12 mouse cellular contexts compared by ENCODE assay signal in genomic region chr5:137673015-137673414, GRCm38 (mm10). TPM values are rescaled to one million over a fixed set of nuclear protein-coding genes. Genes with fewer than 3 reads are reported as not detected.
A peak's percentile ranks its signal among the peaks of the same experiment; 100 is the strongest.
DNase-seq lines count a peak whose midpoint lies in the region; ATAC-seq and TF ChIP-seq lines count a peak whose summit lies in the region.
"Had no signal": no experiment of that assay in that cellular context is flagged by ENCODE, and none has a peak within 500 bp of the region (broad histone marks: within the 10 kb centered on the region; RNA-seq: fewer than 3 reads in every experiment).

No protein-coding gene starts in this region.

- H3K4me1 ChIP-seq in heart, embryonic 13.5 days, result peaks cover 43% of the 10 kb centered on the region
- H3K4me1 ChIP-seq in bone marrow, adult 2 months (ENCODE audit: control insufficient read depth, insufficient read depth, low read length), result peaks cover 2% of the 10 kb centered on the region; the same call in 1 of the 2 replicates
- peaks cover 40% of the 10 kb centered on the region for H3K4me1 ChIP-seq in intestine, embryonic 16.5 days (ENCODE audit: control insufficient read depth, insufficient read depth, low read length)
- H3K4me1 ChIP-seq in hindbrain, embryonic 16.5 days (ENCODE audit: control insufficient read depth, insufficient read depth, low read depth, low read length), result peaks cover 6% of the 10 kb centered on the region

- no peak for TF ChIP-seq CTCF in bone marrow, adult 2 months (IDR thresholded peaks at IDR 0.05; ENCODE audit: control insufficient read depth, insufficient read depth, low read length)
- no peak for TF ChIP-seq CTCF in left cerebral cortex, adult 2 months (IDR thresholded peaks at IDR 0.05)

- H3K4me3 ChIP-seq in heart, embryonic 13.5 days, result no peak overlapping the region
- H3K4me3 ChIP-seq in bone marrow, adult 2 months (replicated peaks; ENCODE audit: control insufficient read depth, low read depth, low read length), result no peak overlapping the region
- H3K4me3 ChIP-seq in intestine, embryonic 16.5 days (ENCODE audit: low read length), result no peak overlapping the region
- no peak overlapping the region for H3K4me3 ChIP-seq in macrophage (ENCODE audit: inconsistent target)
- H3K4me3 ChIP-seq in left cerebral cortex, adult 2 months, result no peak overlapping the region
- no peak overlapping the region for H3K4me3 ChIP-seq in hindbrain, embryonic 16.5 days (ENCODE audit: low read length)
- H3K4me3 ChIP-seq: forebrain, embryonic 13.5 days; hindbrain, embryonic 13.5 days; midbrain, embryonic 12.5 days had no signal

- H3K9ac ChIP-seq in heart, embryonic 13.5 days, result 0 out of 2 replicates have a peak overlapping the region, but pooled peaks have one; percentile 7
- H3K9ac ChIP-seq in intestine, embryonic 16.5 days (ENCODE audit: low read depth, low read length), result no peak overlapping the region
- H3K9ac ChIP-seq in hindbrain, embryonic 16.5 days (ENCODE audit: low read depth, low read length), result no peak overlapping the region
- H3K9ac ChIP-seq: forebrain, embryonic 13.5 days; hindbrain, embryonic 13.5 days; midbrain, embryonic 12.5 days had no signal

- 67% methylated on average over 6 of the region's 6 CpGs for WGBS in heart, embryonic 13.5 days
- 66% methylated on average over 6 of the region's 6 CpGs for WGBS in bone marrow, adult 2 months
- WGBS in intestine, embryonic 16.5 days, result 69% methylated on average over 6 of the region's 6 CpGs
- 92% methylated on average over 6 of the region's 6 CpGs for WGBS in macrophage (ENCODE audit: missing documents)
- 93% methylated on average over 6 of the region's 6 CpGs for WGBS in hindbrain, embryonic 16.5 days

- H3K36me3 ChIP-seq in heart, embryonic 13.5 days, result peaks cover 3% of the 10 kb centered on the region
- no peaks in the 10 kb centered on the region for H3K36me3 ChIP-seq in intestine, embryonic 16.5 days (ENCODE audit: control insufficient read depth, insufficient read depth, low read length)
- H3K36me3 ChIP-seq in macrophage (ENCODE audit: inconsistent target), result no peaks in the 10 kb centered on the region
- no peaks in the 10 kb centered on the region for H3K36me3 ChIP-seq in hindbrain, embryonic 16.5 days (ENCODE audit: control insufficient read depth, insufficient read depth, low read length)
- H3K36me3 ChIP-seq: hindbrain, embryonic 13.5 days had no signal

- H3K79me2 ChIP-seq in macrophage (ENCODE audit: inconsistent target), result peaks cover 84% of the 10 kb centered on the region

- H3K27me3 ChIP-seq in heart, embryonic 13.5 days (replicated peaks), result no peaks in the 10 kb centered on the region
- H3K27me3 ChIP-seq in intestine, embryonic 16.5 days (replicated peaks; ENCODE audit: control insufficient read depth, insufficient read depth, low read length), result no peaks in the 10 kb centered on the region
- no peaks in the 10 kb centered on the region for H3K27me3 ChIP-seq in hindbrain, embryonic 16.5 days (replicated peaks; ENCODE audit: control insufficient read depth, insufficient read depth, low read length)
- H3K27me3 ChIP-seq: forebrain, embryonic 13.5 days; hindbrain, embryonic 13.5 days; midbrain, embryonic 12.5 days had no signal

- H3K27ac ChIP-seq in heart, embryonic 13.5 days (replicated peaks), result peak overlapping the region; percentile 93; the same call in 1 of the 2 replicates
- H3K27ac ChIP-seq in bone marrow, adult 2 months (ENCODE audit: control insufficient read depth, insufficient read depth, low read depth, low read length, poor library complexity), result peak overlapping the region; percentile 68
- peak overlapping the region; percentile 97 for H3K27ac ChIP-seq in intestine, embryonic 16.5 days (ENCODE audit: low read length)
- H3K27ac ChIP-seq in macrophage, result 0 out of 2 replicates have a peak overlapping the region, but pooled peaks have one; percentile 88
- no peak overlapping the region for H3K27ac ChIP-seq in left cerebral cortex, adult 2 months
- H3K27ac ChIP-seq in hindbrain, embryonic 16.5 days (ENCODE audit: low read depth, low read length), result no peak overlapping the region
- H3K27ac ChIP-seq: forebrain, embryonic 13.5 days; hindbrain, embryonic 13.5 days; midbrain, embryonic 12.5 days had no signal

- DNase-seq in heart, postnatal 36 days, result no peak
- no peak for DNase-seq in left cerebral cortex, adult 2 months (ENCODE audit: extremely low spot score in 1 of 2, low spot score in 2 of 2)
- DNase-seq: gastrocnemius, postnatal 25 days; thymus, postnatal 14 days had no signal

- H3K9me3 ChIP-seq in heart, embryonic 13.5 days, result no peaks in the 10 kb centered on the region
- no peaks in the 10 kb centered on the region for H3K9me3 ChIP-seq in intestine, embryonic 16.5 days (ENCODE audit: control insufficient read depth, low read length)
- H3K9me3 ChIP-seq in hindbrain, embryonic 16.5 days (ENCODE audit: control insufficient read depth, low read length), result no peaks in the 10 kb centered on the region
- H3K9me3 ChIP-seq: forebrain, embryonic 13.5 days; hindbrain, embryonic 13.5 days; midbrain, embryonic 12.5 days had no signal

- TF ChIP-seq POLR2A in bone marrow, adult 2 months (IDR thresholded peaks at IDR 0.05; ENCODE audit: borderline replicate concordance, control insufficient read depth, low read depth, low read length), result no peak

- no peak overlapping the region for H3K4me2 ChIP-seq in heart, embryonic 13.5 days
- H3K4me2 ChIP-seq in intestine, embryonic 16.5 days (ENCODE audit: low read depth, low read length), result no peak overlapping the region
- no peak overlapping the region for H3K4me2 ChIP-seq in hindbrain, embryonic 16.5 days (ENCODE audit: low read length)
- H3K4me2 ChIP-seq: forebrain, embryonic 13.5 days; hindbrain, embryonic 13.5 days; midbrain, embryonic 12.5 days had no signal

- ATAC-seq in heart, embryonic 13.5 days (ENCODE audit: extremely low read depth, insufficient number of reproducible peaks, low FRiP score, low TSS enrichment), result no peak
- no peak for ATAC-seq in intestine, embryonic 16.5 days
- no peak for ATAC-seq in hindbrain, embryonic 16.5 days
- ATAC-seq: forebrain, embryonic 13.5 days had no signal

- intact Hi-C loops in heart, postnatal 36 days (cut with DNase I), result no loop called here
- intact Hi-C loops in left cerebral cortex, adult 2 months (cut with DNase I), result loop anchor here (2.0 kb wide), 1 partner anchor 16 kb away; no protein-coding TSS in a partner anchor

RNA-seq across cellular contexts. Expression of gene Agfg2, which starts 11.5 kb away (rescaled TPM):
- polyA plus RNA-seq in heart, embryonic 13.5 days (2015; fragmentation: Nextera tagmentation; extraction: Ambion mirVana), result 19.7 and 20.7 TPM in 2 replicates
- 10 to 100 TPM; 11.6 to 18.3 TPM for total RNA-seq in heart, postnatal 36 days (2021)
- 33.1 and 50.5 TPM in 2 replicates for polyA plus RNA-seq in bone marrow, adult 2 months (2011; ENCODE audit: insufficient read depth, insufficient read length, low replicate concordance, missing spikeins)
- polyA plus RNA-seq in intestine, embryonic 16.5 days (2015; fragmentation: Nextera tagmentation; extraction: Ambion mirVana), result 18.6 and 19.8 TPM in 2 replicates
- total RNA-seq in macrophage (2018; cell fraction: chromatin; rRNA removed), result 10 to 100 TPM in 16 of 26 experiments, 1 to 10 TPM in 10; 2.1 to 36.8 (median 14.3) TPM
- 10 to 100 TPM in 25 of 26 experiments, 1 to 10 TPM in 1; 10.0 to 23.1 (median 18.9) TPM for total RNA-seq in macrophage (2018; cell fraction: cytosol; rRNA removed)
- 10 to 100 TPM in 17 of 26 experiments, 1 to 10 TPM in 9; 5.9 to 45.8 (median 13.1) TPM for total RNA-seq in macrophage (2018; cell fraction: nucleus; rRNA removed)
- polyA plus RNA-seq in macrophage (2018), result 12.1 to 28.4 TPM (median 17.8 TPM) in 3 replicates
- total RNA-seq in left cerebral cortex, adult 2 months (2021), result 10 to 100 TPM; 43.6 to 45.5 TPM
- polyA plus RNA-seq in hindbrain, embryonic 16.5 days (2015; fragmentation: Nextera tagmentation; extraction: Ambion mirVana), result 20.1 and 21.7 TPM in 2 replicates

RNA-seq across cellular contexts. Expression of gene Irs3, which starts 27.5 kb away (rescaled TPM):
- polyA plus RNA-seq in heart, embryonic 13.5 days (2015; fragmentation: Nextera tagmentation; extraction: Ambion mirVana), result 0.14 TPM in 1 of 2 replicates, not detected in the other
- total RNA-seq in heart, postnatal 36 days (2021), result under 1 TPM; 0.14 to 0.75 TPM
- polyA plus RNA-seq in bone marrow, adult 2 months (2011; ENCODE audit: insufficient read depth, insufficient read length, low replicate concordance, missing spikeins), result 0.77 TPM in 1 of 2 replicates, not detected in the other
- 0.23 and 0.27 TPM in 2 replicates for polyA plus RNA-seq in intestine, embryonic 16.5 days (2015; fragmentation: Nextera tagmentation; extraction: Ambion mirVana)
- not detected for total RNA-seq in macrophage (2018; cell fraction: chromatin; rRNA removed)
- total RNA-seq in macrophage (2018; cell fraction: cytosol; rRNA removed), result under 1 TPM in 13 of 26 experiments, not detected in 13; 0.05 to 0.11 (median 0.09) TPM
- under 1 TPM in 2 of 26 experiments, not detected in 24; 0.23 to 0.99 TPM for total RNA-seq in macrophage (2018; cell fraction: nucleus; rRNA removed)
- polyA plus RNA-seq in macrophage (2018), result 0.09 TPM in 1 of 3 replicates, not detected in the others
- total RNA-seq in left cerebral cortex, adult 2 months (2021), result under 1 TPM; 0.14 to 0.29 TPM
- polyA plus RNA-seq in hindbrain, embryonic 16.5 days (2015; fragmentation: Nextera tagmentation; extraction: Ambion mirVana), result 0.11 and 0.16 TPM in 2 replicates
- polyA plus RNA-seq: forebrain, embryonic 13.5 days had no signal

RNA-seq across cellular contexts. Expression of gene Sap25, which starts 31.9 kb away (rescaled TPM):
- polyA plus RNA-seq in heart, embryonic 13.5 days (2015; fragmentation: Nextera tagmentation; extraction: Ambion mirVana), result 3.9 and 4.1 TPM in 2 replicates
- 1 to 10 TPM; 1.2 to 1.7 TPM for total RNA-seq in heart, postnatal 36 days (2021)
- 65.6 and 161 TPM in 2 replicates for polyA plus RNA-seq in bone marrow, adult 2 months (2011; ENCODE audit: insufficient read depth, insufficient read length, low replicate concordance, missing spikeins)
- polyA plus RNA-seq in intestine, embryonic 16.5 days (2015; fragmentation: Nextera tagmentation; extraction: Ambion mirVana), result 6.4 and 8.1 TPM in 2 replicates
- total RNA-seq in macrophage (2018; cell fraction: chromatin; rRNA removed), result 100 to 1,000 TPM in 22 of 26 experiments, 10 to 100 TPM in 4; 38.5 to 287 (median 179) TPM
- 10 to 100 TPM in 4 of 26 experiments, 1 to 10 TPM in 16, under 1 TPM in 6; 0.51 to 14.8 (median 2.5) TPM for total RNA-seq in macrophage (2018; cell fraction: cytosol; rRNA removed)
- 100 to 1,000 TPM in 22 of 26 experiments, 10 to 100 TPM in 4; 72.4 to 325 (median 151) TPM for total RNA-seq in macrophage (2018; cell fraction: nucleus; rRNA removed)
- 5.2 to 25.3 TPM (median 10.5 TPM) in 3 replicates for polyA plus RNA-seq in macrophage (2018)
- total RNA-seq in left cerebral cortex, adult 2 months (2021), result 1 to 10 TPM; 4.8 to 7.2 TPM
- 3.4 and 6.6 TPM in 2 replicates for polyA plus RNA-seq in hindbrain, embryonic 16.5 days (2015; fragmentation: Nextera tagmentation; extraction: Ambion mirVana)

RNA-seq across cellular contexts. Expression of gene Gm20605, which starts 44.0 kb away (rescaled TPM):
- polyA plus RNA-seq in heart, embryonic 13.5 days (2015; fragmentation: Nextera tagmentation; extraction: Ambion mirVana), result 5.5 TPM in 2 replicates
- 1 to 10 TPM; 3.9 to 4.9 TPM for total RNA-seq in heart, postnatal 36 days (2021)
- 24.9 and 41.6 TPM in 2 replicates for polyA plus RNA-seq in bone marrow, adult 2 months (2011; ENCODE audit: insufficient read depth, insufficient read length, low replicate concordance, missing spikeins)
- polyA plus RNA-seq in intestine, embryonic 16.5 days (2015; fragmentation: Nextera tagmentation; extraction: Ambion mirVana), result 10.8 and 12.2 TPM in 2 replicates
- total RNA-seq in macrophage (2018; cell fraction: chromatin; rRNA removed), result 100 to 1,000 TPM in 18 of 26 experiments, 10 to 100 TPM in 8; 40.1 to 196 (median 131) TPM
- total RNA-seq in macrophage (2018; cell fraction: cytosol; rRNA removed), result 10 to 100 TPM in 5 of 26 experiments, 1 to 10 TPM in 18, under 1 TPM in 3; 0.65 to 15.9 (median 4.3) TPM
- 100 to 1,000 TPM in 8 of 26 experiments, 10 to 100 TPM in 18; 27.9 to 148 (median 83.5) TPM for total RNA-seq in macrophage (2018; cell fraction: nucleus; rRNA removed)
- polyA plus RNA-seq in macrophage (2018), result 4.9 to 17.8 TPM (median 5.5 TPM) in 3 replicates
- total RNA-seq in left cerebral cortex, adult 2 months (2021), result 10 to 100 TPM; 11.6 to 12.8 TPM
- polyA plus RNA-seq in hindbrain, embryonic 16.5 days (2015; fragmentation: Nextera tagmentation; extraction: Ambion mirVana), result 7.4 and 7.6 TPM in 2 replicates

RNA-seq across cellular contexts. Expression of gene Lrch4, which starts 44.1 kb away (rescaled TPM):
- polyA plus RNA-seq in heart, embryonic 13.5 days (2015; fragmentation: Nextera tagmentation; extraction: Ambion mirVana), result 21.8 and 24.2 TPM in 2 replicates
- 10 to 100 TPM; 18.4 to 20.5 TPM for total RNA-seq in heart, postnatal 36 days (2021)
- polyA plus RNA-seq in bone marrow, adult 2 months (2011; ENCODE audit: insufficient read depth, insufficient read length, low replicate concordance, missing spikeins), result 36.1 and 108 TPM in 2 replicates
- polyA plus RNA-seq in intestine, embryonic 16.5 days (2015; fragmentation: Nextera tagmentation; extraction: Ambion mirVana), result 34.5 and 37.8 TPM in 2 replicates
- total RNA-seq in macrophage (2018; cell fraction: chromatin; rRNA removed), result 100 to 1,000 TPM; 167 to 732 (median 499) TPM
- total RNA-seq in macrophage (2018; cell fraction: cytosol; rRNA removed), result 100 to 1,000 TPM in 19 of 26 experiments, 10 to 100 TPM in 7; 63.8 to 148 (median 112) TPM
- total RNA-seq in macrophage (2018; cell fraction: nucleus; rRNA removed), result 100 to 1,000 TPM; 111 to 438 (median 231) TPM
- polyA plus RNA-seq in macrophage (2018), result 51.6 to 108 TPM (median 60.3 TPM) in 3 replicates
- total RNA-seq in left cerebral cortex, adult 2 months (2021), result 10 to 100 TPM; 15.9 to 21.2 TPM
- polyA plus RNA-seq in hindbrain, embryonic 16.5 days (2015; fragmentation: Nextera tagmentation; extraction: Ambion mirVana), result 14.9 and 21.6 TPM in 2 replicates

Comparison
In these comparisons a context has a peak if more than half of its experiments do, and no peak if none do; other contexts are left out.
1. H3K27ac ChIP-seq: peak in heart, embryonic 13.5 days (single experiment), bone marrow, adult 2 months (single experiment), intestine, embryonic 16.5 days (single experiment) and macrophage (single experiment); none in left cerebral cortex, adult 2 months (single experiment) and hindbrain, embryonic 16.5 days (single experiment).